Mouse (Mus musculus) myocyte (in vitro differentiated cells): Measurements from ENCODE around the gene Ergic1. TPM values are rescaled to one million over a fixed set of nuclear protein-coding genes. Genes with fewer than 3 reads are reported as not detected.

Experiments
- H3K27me3 ChIP-seq: one replicate; pipeline ENCODE4 v1.6.1; 2011; ENCODE audit not compliant: control insufficient read depth, insufficient read depth, insufficient read length
- H3K36me3 ChIP-seq: one replicate; pipeline ENCODE4 v1.6.1; 2011; ENCODE audit not compliant: control insufficient read depth, insufficient read depth
- H3K4me2 ChIP-seq: one replicate; pipeline ENCODE4 v1.6.1; 2011; ENCODE audit warnings: low read depth, control low read depth
- H3K4me3 ChIP-seq: one replicate; pipeline ENCODE4 v1.5.1; 2011; ENCODE audit warnings: mild to moderate bottlenecking, control low read depth, moderate library complexity
- H3K79me2 ChIP-seq: one replicate; pipeline ENCODE4 v1.6.1; 2011; ENCODE audit not compliant: control insufficient read depth, insufficient read depth
- H3ac ChIP-seq: one replicate; pipeline ENCODE4 v1.6.1; 2011; ENCODE audit not compliant: control insufficient read depth, insufficient read length
- CEBPB ChIP-seq: IDR thresholded peaks from 2 replicates; pipeline ENCODE4 v1.6.1; 2011; ENCODE audit warnings: mild to moderate bottlenecking, moderate library complexity; ENCODE audit not compliant: poor library complexity, insufficient read depth, severe bottlenecking
- E2F4 ChIP-seq: IDR thresholded peaks from one replicate; pipeline ENCODE4 v1.6.1; 2011; ENCODE audit warnings: mild to moderate bottlenecking, control low read depth, moderate library complexity; ENCODE audit not compliant: insufficient read depth
- MAX ChIP-seq: IDR thresholded peaks from one replicate; pipeline ENCODE4 v1.6.1; 2011; ENCODE audit warnings: low read depth, mild to moderate bottlenecking, control low read depth
- MYOD1 ChIP-seq, 3 experiments: IDR thresholded peaks; one replicate each; pipeline ENCODE4 v1.6.1; 2011; ENCODE audit warnings: control low read depth in 2 of 3, low read depth in 2 of 3, mild to moderate bottlenecking in 2 of 3, moderate library complexity in 1 of 3; ENCODE audit not compliant: insufficient read length in 2 of 3, control insufficient read depth in 1 of 3
- MYOG ChIP-seq, 3 experiments: IDR thresholded peaks; one replicate each; pipeline ENCODE4 v1.6.1; 2011; ENCODE audit warnings: control low read depth in 2 of 3, low read depth in 2 of 3, mild to moderate bottlenecking in 2 of 3; ENCODE audit not compliant: insufficient read length in 2 of 3, control insufficient read depth in 1 of 3, insufficient read depth in 1 of 3
- POLR2A ChIP-seq: IDR thresholded peaks from one replicate; pipeline ENCODE4 v1.6.1; 2011; ENCODE audit warnings: low read depth, mild to moderate bottlenecking, control low read depth, moderate library complexity; ENCODE audit not compliant: insufficient read length
- POLR2AphosphoS2 ChIP-seq: IDR thresholded peaks from one replicate; pipeline ENCODE4 v1.6.1; 2011; ENCODE audit warnings: low read depth, control low read depth; ENCODE audit not compliant: insufficient read length
- REST ChIP-seq: IDR thresholded peaks from one replicate; pipeline ENCODE4 v1.6.1; 2011; ENCODE audit warnings: mild to moderate bottlenecking, control low read depth, moderate library complexity; ENCODE audit not compliant: insufficient read depth, insufficient read length
- SRF ChIP-seq: IDR thresholded peaks from one replicate; pipeline ENCODE4 v1.6.1; 2011; ENCODE audit warnings: low read depth; ENCODE audit not compliant: control insufficient read depth, insufficient read length
- TCF12 ChIP-seq: IDR thresholded peaks from one replicate; pipeline ENCODE4 v1.6.1; 2011; ENCODE audit warnings: mild to moderate bottlenecking, control low read depth; ENCODE audit not compliant: poor library complexity, insufficient read depth, severe bottlenecking
- TCF3 ChIP-seq: IDR thresholded peaks from one replicate; pipeline ENCODE4 v1.6.1; 2011; ENCODE audit warnings: low read depth, control low read depth; ENCODE audit not compliant: insufficient read length
- USF1 ChIP-seq: IDR thresholded peaks from one replicate; pipeline ENCODE4 v1.6.1; 2011; ENCODE audit warnings: low read depth, mild to moderate bottlenecking, control low read depth, moderate library complexity
- polyA plus RNA-seq: library from polyadenylated mRNA; unstranded; fragments of >200 nt; fragmentation: generic; extraction: Trizol; gene quantifications from one replicate; pipeline ENCODE4 v1.2.1, GENCODE M21; 2012; ENCODE audit warnings: missing spikeins

Ergic1 gene
- polyA plus RNA-seq, 1 experiment = 102 TPM

GRCm38 (mm10) chr17:26631811-26632327 lies 70.6 kb downstream of the Ergic1 start:
- H3K79me2 ChIP-seq = no peaks in the 10 kb centered on the region
- no peaks in the 10 kb centered on the region for H3K27me3 ChIP-seq
- H3K4me3 ChIP-seq = no peak overlapping the region
- H3ac ChIP-seq = no peak overlapping the region
- H3K4me2 ChIP-seq = no peak overlapping the region
- TF ChIP-seq TCF12 (no peak), MAX (no peak), POLR2A (no peak), REST (no peak), SRF (no peak), TCF3 (no peak), POLR2AphosphoS2 (no peak), USF1 (no peak)
- H3K36me3 ChIP-seq = peaks cover 23% of the 10 kb centered on the region

- H3K4me2 ChIP-seq = no peak overlapping the region
- H3K79me2 ChIP-seq = no peaks in the 10 kb centered on the region
- TF ChIP-seq SRF (no peak), POLR2A (no peak), REST (no peak), E2F4 (no peak), CEBPB (no peak), MYOD1 (IDR thresholded peaks at IDR 0.05; ENCODE audit: control insufficient read depth in 1 of 3, insufficient read length in 2 of 3, low read depth in 2 of 3) (no peak), MYOG (IDR thresholded peaks at IDR 0.05; ENCODE audit: control insufficient read depth in 1 of 3, insufficient read depth in 1 of 3, insufficient read length in 2 of 3, low read depth in 2 of 3) (no peak), POLR2AphosphoS2 (no peak), MAX (no peak), TCF12 (no peak), TCF3 (no peak)
- no peak overlapping the region for H3K4me3 ChIP-seq
- H3K27me3 ChIP-seq = no peaks in the 10 kb centered on the region
- H3ac ChIP-seq = no peak overlapping the region
- peaks cover 19% of the 10 kb centered on the region for H3K36me3 ChIP-seq
These were observed 71.9 kb downstream of the Ergic1 start for GRCm38 (mm10) chr17:26633186-26633585.

GRCm38 (mm10) chr17:26633926-26634325 lies 72.6 kb downstream of the Ergic1 start:
- H3K36me3 ChIP-seq = peaks cover 14% of the 10 kb centered on the region
- no peak overlapping the region for H3ac ChIP-seq
- no peak overlapping the region for H3K4me2 ChIP-seq
- no peak overlapping the region for H3K4me3 ChIP-seq
- no peaks in the 10 kb centered on the region for H3K27me3 ChIP-seq
- no peaks in the 10 kb centered on the region for H3K79me2 ChIP-seq
- TF ChIP-seq MAX (no peak), TCF12 (no peak), POLR2A (no peak), USF1 (no peak), SRF (no peak), CEBPB (no peak), TCF3 (no peak), MYOD1 (IDR thresholded peaks at IDR 0.05; ENCODE audit: control insufficient read depth in 1 of 3, insufficient read length in 2 of 3, low read depth in 2 of 3) (no peak), POLR2AphosphoS2 (no peak), MYOG (IDR thresholded peaks at IDR 0.05; ENCODE audit: control insufficient read depth in 1 of 3, insufficient read depth in 1 of 3, insufficient read length in 2 of 3, low read depth in 2 of 3) (no peak), REST (no peak), E2F4 (no peak)

- Histone ChIP-seq H3K79me2 (no peaks in the 10 kb centered on the region), H3K4me3 (no peak overlapping the region), H3K36me3 (peaks cover 19% of the 10 kb centered on the region), H3ac (no peak overlapping the region), H3K4me2 (no peak overlapping the region), H3K27me3 (no peaks in the 10 kb centered on the region)
- no peak for TF ChIP-seq MYOD1 (IDR thresholded peaks at IDR 0.05; ENCODE audit: control insufficient read depth in 1 of 3, insufficient read length in 2 of 3, low read depth in 2 of 3)
- TF ChIP-seq MAX = no peak
- no peak for TF ChIP-seq TCF3
- TF ChIP-seq SRF = no peak
- TF ChIP-seq USF1 = no peak
- no peak for TF ChIP-seq MYOG (IDR thresholded peaks at IDR 0.05; ENCODE audit: control insufficient read depth in 1 of 3, insufficient read depth in 1 of 3, insufficient read length in 2 of 3, low read depth in 2 of 3)
- TF ChIP-seq POLR2A = no peak
- no peak for TF ChIP-seq CEBPB
- no peak for TF ChIP-seq E2F4
- no peak for TF ChIP-seq REST
- TF ChIP-seq TCF12 = no peak
- no peak for TF ChIP-seq POLR2AphosphoS2
These were observed 73.2 kb downstream of the Ergic1 start for GRCm38 (mm10) chr17:26634539-26634938.

- peaks cover 25% of the 10 kb centered on the region for H3K36me3 ChIP-seq
- no peak overlapping the region for H3ac ChIP-seq
- no peak overlapping the region for H3K4me3 ChIP-seq
- TF ChIP-seq MYOD1 (IDR thresholded peaks at IDR 0.05; ENCODE audit: control insufficient read depth in 1 of 3, insufficient read length in 2 of 3, low read depth in 2 of 3) = no peak
- no peak for TF ChIP-seq TCF12
- no peak for TF ChIP-seq TCF3
- no peak for TF ChIP-seq MAX
- no peak for TF ChIP-seq USF1
- TF ChIP-seq CEBPB = no peak
- TF ChIP-seq MYOG (IDR thresholded peaks at IDR 0.05; ENCODE audit: control insufficient read depth in 1 of 3, insufficient read depth in 1 of 3, insufficient read length in 2 of 3, low read depth in 2 of 3) = no peak
- TF ChIP-seq SRF = no peak
- TF ChIP-seq POLR2A = no peak
- no peak for TF ChIP-seq REST
- no peak for TF ChIP-seq POLR2AphosphoS2
- no peak for TF ChIP-seq E2F4
- H3K4me2 ChIP-seq = no peak overlapping the region
- no peaks in the 10 kb centered on the region for H3K27me3 ChIP-seq
- no peaks in the 10 kb centered on the region for H3K79me2 ChIP-seq
These were observed 74.7 kb downstream of the Ergic1 start for GRCm38 (mm10) chr17:26635951-26636350.
